Mouse (Mus musculus): ENCODE measurements around the gene Pawr. TPM values are rescaled to one million over a fixed set of nuclear protein-coding genes. Genes with fewer than 3 reads are reported as not detected.
"Not testable (repeated sequence)": the region's sequence is repeated elsewhere in the genome, so short reads cannot be mapped to it uniquely, and the experiment has no call there.

The Pawr gene
- polyA plus RNA-seq, 1 experiment = not detected

DNA sequence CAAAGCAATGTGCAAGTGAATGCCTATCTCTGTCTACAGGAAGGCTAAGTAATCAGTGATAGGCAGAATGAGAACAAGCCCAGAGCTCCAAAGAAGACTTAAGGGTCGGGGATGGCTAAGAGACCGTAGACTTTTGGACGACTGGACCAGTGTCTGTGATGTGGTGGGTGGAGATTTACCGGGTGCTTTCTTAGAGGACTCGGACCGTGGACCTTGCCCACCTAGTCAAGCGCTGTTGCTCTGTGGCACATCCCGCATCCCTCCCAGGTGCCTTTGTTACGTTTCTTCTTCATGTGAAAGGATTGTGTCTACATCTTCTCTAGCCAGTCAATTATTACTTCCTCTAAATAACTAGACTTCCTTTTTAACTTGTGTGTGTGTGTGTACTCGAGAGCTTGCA is 98.6 kb downstream of the Pawr start:
- TF ChIP-seq POLR2A (IDR thresholded peaks at IDR 0.05; ENCODE audit: insufficient read depth, low read depth, low read length) (no peak), CTCF (IDR thresholded peaks at IDR 0.05; ENCODE audit: insufficient read depth, low read depth, low read length) (no peak)
- Histone ChIP-seq H3K4me3 (ENCODE audit: insufficient read depth, low read depth, low read length) (no peak overlapping the region), H3K27ac (ENCODE audit: insufficient read depth, low read depth, low read length) (no peak overlapping the region), H3K4me1 (ENCODE audit: control insufficient read depth, insufficient read depth, low read length) (peaks cover 2% of the 10 kb centered on the region; the same call in 1 of the 2 replicates)
- WGBS = 96% methylated on average over 10 of the region's 10 CpGs

DNA sequence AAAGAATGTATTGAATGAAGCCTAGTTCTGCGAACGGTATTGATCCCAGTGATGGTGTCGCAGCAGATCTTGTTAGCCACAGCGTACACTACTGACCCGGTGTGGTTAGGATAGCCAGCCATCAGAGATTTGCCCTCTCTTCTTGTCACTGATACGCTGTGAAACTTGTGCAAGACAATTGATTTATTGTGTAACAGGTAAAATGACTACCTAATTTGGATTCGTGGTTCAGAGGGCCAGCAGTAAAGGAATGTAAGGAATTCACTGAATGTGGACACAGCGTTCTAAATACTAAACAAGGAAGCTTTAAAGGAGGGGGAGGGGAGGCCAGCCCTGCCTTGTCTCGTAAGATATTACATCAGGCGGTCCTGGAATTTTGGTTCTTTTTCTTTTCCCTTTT is 100.3 kb downstream of the Pawr start:
- H3K4me1 ChIP-seq (ENCODE audit: control insufficient read depth, insufficient read depth, low read length) = peaks cover 2% of the 10 kb centered on the region; the same call in 1 of the 2 replicates
- no peak overlapping the region for H3K27ac ChIP-seq (ENCODE audit: insufficient read depth, low read depth, low read length)
- TF ChIP-seq CTCF (IDR thresholded peaks at IDR 0.05; ENCODE audit: insufficient read depth, low read depth, low read length) (no peak), POLR2A (IDR thresholded peaks at IDR 0.05; ENCODE audit: insufficient read depth, low read depth, low read length) (no peak)
- 62% methylated on average over 10 of the region's 10 CpGs for WGBS
- no peak overlapping the region for H3K4me3 ChIP-seq (ENCODE audit: insufficient read depth, low read depth, low read length)

DNA sequence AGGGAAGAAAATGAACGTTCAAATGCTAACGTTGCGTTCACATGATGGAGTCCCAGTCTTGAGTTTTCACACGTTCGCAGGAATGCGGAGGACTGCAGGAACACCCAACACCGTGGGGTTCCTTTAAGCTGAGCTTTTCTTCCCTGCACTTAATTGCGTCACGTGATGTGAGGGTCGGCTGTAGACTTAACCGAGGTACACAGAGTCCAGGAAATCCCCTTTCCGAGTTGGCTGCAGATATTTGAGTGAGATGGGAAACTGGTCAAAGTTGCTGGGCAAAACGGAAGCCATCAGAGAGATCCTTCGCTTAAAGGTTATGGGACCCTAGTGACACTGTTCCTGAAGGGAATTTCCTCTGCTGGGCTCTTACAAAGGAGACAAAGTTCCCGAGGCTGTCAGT is 102.1 kb downstream of the Pawr start:
- Histone ChIP-seq H3K4me1 (ENCODE audit: control insufficient read depth, insufficient read depth, low read length) (peaks cover 2% of the 10 kb centered on the region; the same call in 1 of the 2 replicates), H3K4me3 (ENCODE audit: insufficient read depth, low read depth, low read length) (no peak overlapping the region), H3K27ac (ENCODE audit: insufficient read depth, low read depth, low read length) (no peak overlapping the region)
- WGBS = 28% methylated on average over 15 of the region's 15 CpGs
- TF ChIP-seq POLR2A (IDR thresholded peaks at IDR 0.05; ENCODE audit: insufficient read depth, low read depth, low read length) (no peak), CTCF (IDR thresholded peaks at IDR 0.05; ENCODE audit: insufficient read depth, low read depth, low read length) (no peak)

GRCm38 (mm10) chr10:108435616-108436015 is 103.7 kb downstream of the Pawr start:
- no peak for TF ChIP-seq POLR2A (IDR thresholded peaks at IDR 0.05; ENCODE audit: insufficient read depth, low read depth, low read length)
- no peak for TF ChIP-seq CTCF (IDR thresholded peaks at IDR 0.05; ENCODE audit: insufficient read depth, low read depth, low read length)
- 17% methylated on average over 5 of the region's 5 CpGs for WGBS
- Histone ChIP-seq H3K4me1 (ENCODE audit: control insufficient read depth, insufficient read depth, low read length) (peaks cover 2% of the 10 kb centered on the region; the same call in 1 of the 2 replicates), H3K4me3 (ENCODE audit: insufficient read depth, low read depth, low read length) (no peak overlapping the region), H3K27ac (ENCODE audit: insufficient read depth, low read depth, low read length) (no peak overlapping the region)

- WGBS = 69% methylated on average over 8 of the region's 8 CpGs
- H3K4me3 ChIP-seq (ENCODE audit: insufficient read depth, low read depth, low read length) = no peak overlapping the region
- no peak overlapping the region for H3K27ac ChIP-seq (ENCODE audit: insufficient read depth, low read depth, low read length)
- no peak for TF ChIP-seq POLR2A (IDR thresholded peaks at IDR 0.05; ENCODE audit: insufficient read depth, low read depth, low read length)
- no peak for TF ChIP-seq CTCF (IDR thresholded peaks at IDR 0.05; ENCODE audit: insufficient read depth, low read depth, low read length)
- H3K4me1 ChIP-seq (ENCODE audit: control insufficient read depth, insufficient read depth, low read length) = peaks cover 2% of the 10 kb centered on the region; the same call in 1 of the 2 replicates
Observed at GRCm38 (mm10) chr10:108436365-108436764, 104.4 kb downstream of the Pawr start.

DNA sequence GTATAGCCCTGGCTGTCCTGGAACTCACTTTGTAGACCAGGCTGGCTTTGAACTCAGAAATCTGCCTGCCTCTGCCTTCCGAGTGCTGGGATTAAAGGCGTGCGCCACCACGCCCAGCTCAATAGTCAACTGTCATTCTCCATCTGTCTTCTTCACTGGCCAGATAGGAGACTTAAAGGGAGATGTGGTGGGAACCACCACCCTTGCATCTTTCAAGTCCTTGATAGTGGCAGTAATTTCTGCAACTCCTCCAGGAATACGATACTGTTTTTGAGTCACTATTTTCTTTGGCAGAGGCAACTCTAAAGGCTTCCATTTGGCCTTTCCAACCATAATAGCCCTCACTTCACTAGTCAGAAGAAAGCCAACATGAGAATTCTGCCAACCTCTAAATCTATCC is 108.3 kb downstream of the Pawr start:
- not testable (repeated sequence) for H3K27ac ChIP-seq (ENCODE audit: insufficient read depth, low read depth, low read length); H3K4me3 ChIP-seq (ENCODE audit: insufficient read depth, low read depth, low read length); H3K4me1 ChIP-seq (ENCODE audit: control insufficient read depth, insufficient read depth, low read length)
- WGBS = 94% methylated on average over 5 of the region's 5 CpGs

DNA sequence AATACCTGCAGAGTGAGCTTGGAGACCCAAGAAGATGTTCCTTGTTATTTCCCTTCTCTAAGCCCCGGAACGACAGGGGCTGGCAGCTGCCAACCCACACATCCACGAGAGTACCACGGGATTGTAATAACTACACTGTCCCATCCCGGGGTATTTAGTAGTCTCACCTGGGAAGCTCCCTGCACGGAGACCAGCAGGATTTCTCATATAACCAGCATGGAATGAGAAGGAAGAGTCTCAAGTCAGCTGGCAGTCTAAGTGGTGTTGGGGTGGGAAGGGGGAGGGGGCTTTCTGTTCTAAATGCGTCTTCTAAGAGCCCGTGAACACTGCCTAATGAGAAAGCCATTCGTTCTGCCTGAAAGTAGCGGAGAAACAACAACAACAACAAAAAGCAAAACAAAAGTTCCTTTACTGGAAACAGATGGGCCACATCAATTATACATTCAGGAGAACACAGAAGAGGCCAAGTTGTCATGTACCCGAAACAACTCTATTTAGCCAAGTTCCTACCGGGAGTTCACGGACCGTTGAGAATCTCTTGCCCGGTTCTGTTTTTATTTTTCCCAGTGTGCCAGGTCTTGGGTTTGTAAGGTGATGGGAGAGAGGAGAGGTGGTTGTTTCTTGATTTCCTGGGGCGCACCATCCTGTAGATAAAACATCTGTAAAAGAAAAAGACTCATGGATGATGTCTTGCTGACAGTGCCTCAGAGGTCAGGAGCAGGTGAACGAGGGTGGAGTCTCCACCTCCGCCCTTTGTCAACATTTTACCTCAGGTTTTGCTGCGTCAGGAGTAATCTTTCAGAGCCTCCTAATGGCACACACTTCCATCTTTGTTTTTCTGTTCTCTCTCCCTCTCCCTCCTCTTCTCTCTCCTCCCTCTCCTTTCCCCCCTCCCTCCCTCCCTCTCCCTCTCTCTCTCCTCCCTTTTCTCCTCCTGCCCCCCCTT is 112.3 kb downstream of the Pawr start:
- Histone ChIP-seq H3K4me3 (ENCODE audit: insufficient read depth, low read depth, low read length) (no peak overlapping the region), H3K27ac (ENCODE audit: insufficient read depth, low read depth, low read length) (no peak overlapping the region), H3K4me1 (ENCODE audit: control insufficient read depth, insufficient read depth, low read length) (peaks cover 5% of the 10 kb centered on the region; the same call in 1 of the 2 replicates)
- 38% methylated on average over 19 of the region's 19 CpGs for WGBS
- TF ChIP-seq POLR2A (IDR thresholded peaks at IDR 0.05; ENCODE audit: insufficient read depth, low read depth, low read length) (no peak), CTCF (IDR thresholded peaks at IDR 0.05; ENCODE audit: insufficient read depth, low read depth, low read length) (no peak)

DNA sequence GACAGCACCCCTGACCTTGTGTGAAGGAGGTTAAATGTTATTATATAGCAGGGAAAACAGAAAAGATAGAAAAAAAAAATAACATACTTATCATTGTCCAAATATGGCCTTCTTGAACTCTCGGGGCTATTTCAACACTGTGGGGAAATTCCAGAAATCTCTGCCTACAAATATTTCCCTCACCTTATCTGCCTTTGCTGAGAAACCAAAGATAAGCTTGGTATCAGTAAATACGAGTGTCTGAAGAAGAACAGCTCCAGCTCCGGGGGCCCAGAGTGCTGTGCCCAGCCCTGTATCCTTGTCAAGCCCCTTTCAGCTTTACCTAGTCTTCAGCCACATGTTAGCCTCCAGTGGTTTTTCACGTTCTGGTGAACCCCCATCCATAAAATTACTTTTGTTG is 113.2 kb downstream of the Pawr start:
- no peak overlapping the region for H3K27ac ChIP-seq (ENCODE audit: insufficient read depth, low read depth, low read length)

GRCm38 (mm10) chr10:108445606-108446005 is 113.7 kb downstream of the Pawr start:
- H3K27ac ChIP-seq (ENCODE audit: insufficient read depth, low read depth, low read length) = no peak overlapping the region

More for the DNA sequence above, 113.2 kb downstream of the Pawr start:
- 86% methylated on average over 4 of the region's 4 CpGs for WGBS
- Histone ChIP-seq H3K4me1 (ENCODE audit: control insufficient read depth, insufficient read depth, low read length) (peaks cover 8% of the 10 kb centered on the region; the same call in 1 of the 2 replicates), H3K4me3 (ENCODE audit: insufficient read depth, low read depth, low read length) (no peak overlapping the region)
- TF ChIP-seq CTCF (IDR thresholded peaks at IDR 0.05; ENCODE audit: insufficient read depth, low read depth, low read length) = no peak
- TF ChIP-seq POLR2A (IDR thresholded peaks at IDR 0.05; ENCODE audit: insufficient read depth, low read depth, low read length) = no peak

More at GRCm38 (mm10) chr10:108445606-108446005, 113.7 kb downstream of the Pawr start:
- TF ChIP-seq CTCF (IDR thresholded peaks at IDR 0.05; ENCODE audit: insufficient read depth, low read depth, low read length) (no peak), POLR2A (IDR thresholded peaks at IDR 0.05; ENCODE audit: insufficient read depth, low read depth, low read length) (no peak)
- Histone ChIP-seq H3K4me1 (ENCODE audit: control insufficient read depth, insufficient read depth, low read length) (peaks cover 8% of the 10 kb centered on the region; the same call in 1 of the 2 replicates), H3K4me3 (ENCODE audit: insufficient read depth, low read depth, low read length) (no peak overlapping the region)
- whole genome bisulfite sequencing = 66% methylated on average over 10 of the region's 10 CpGs
